Comparison of ENCODE assay signal across 13 mouse cellular contexts in genomic region chr3:107175486-107175885, GRCm38 (mm10). TPM values are rescaled to one million over a fixed set of nuclear protein-coding genes. Genes with fewer than 3 reads are reported as not detected.
A peak's percentile ranks its signal among the peaks of the same experiment; 100 is the strongest.
DNase-seq lines count a peak whose midpoint lies in the region; ATAC-seq and TF ChIP-seq lines count a peak whose summit lies in the region.
"Had no signal": no experiment of that assay in that cellular context is flagged by ENCODE, and none has a peak within 500 bp of the region (broad histone marks: within the 10 kb centered on the region; RNA-seq: fewer than 3 reads in every experiment).

No protein-coding gene starts in this region.

- no peaks in the 10 kb centered on the region for H3K27me3 ChIP-seq in forebrain, postnatal 0 days (ENCODE audit: insufficient read depth, low read length)
- H3K27me3 ChIP-seq in forebrain, embryonic 10.5 days (ENCODE audit: poor library complexity, severe bottlenecking), result no peaks in the 10 kb centered on the region
- no peaks in the 10 kb centered on the region for H3K27me3 ChIP-seq in heart, postnatal 0 days (ENCODE audit: control insufficient read depth, insufficient read depth, low read length)
- H3K27me3 ChIP-seq in stomach, embryonic 15.5 days (replicated peaks), result no peaks in the 10 kb centered on the region
- H3K27me3 ChIP-seq: neural tube, embryonic 13.5 days had no signal

- ATAC-seq in forebrain, postnatal 0 days, result peak; percentile 63
- no peak; the same call in 1 of the 2 replicates for ATAC-seq in heart, postnatal 0 days (ENCODE audit: insufficient read depth, low read depth)
- peak; percentile 22; the same call in 1 of the 2 replicates for ATAC-seq in stomach, embryonic 15.5 days (ENCODE audit: insufficient read depth, low FRiP score, low read depth)
- ATAC-seq: CD4-positive, CD25-positive, alpha-beta regulatory T cell, adult 4 months had no signal

- no peak overlapping the region for H3K27ac ChIP-seq in forebrain, postnatal 0 days (ENCODE audit: low read depth, low read length)
- no peak overlapping the region for H3K27ac ChIP-seq in forebrain, embryonic 10.5 days
- no peak overlapping the region for H3K27ac ChIP-seq in heart, postnatal 0 days (ENCODE audit: low read depth)
- H3K27ac ChIP-seq in stomach, embryonic 15.5 days, result no peak overlapping the region

- H3K4me3 ChIP-seq in forebrain, postnatal 0 days (ENCODE audit: low read depth, low read length), result no peak overlapping the region
- no peak overlapping the region for H3K4me3 ChIP-seq in forebrain, embryonic 10.5 days
- H3K4me3 ChIP-seq in heart, postnatal 0 days (ENCODE audit: low read depth, low read length), result no peak overlapping the region
- no peak overlapping the region for H3K4me3 ChIP-seq in stomach, embryonic 15.5 days (replicated peaks)
- H3K4me3 ChIP-seq: neural tube, embryonic 13.5 days had no signal

- H3K36me3 ChIP-seq in forebrain, postnatal 0 days (ENCODE audit: insufficient read depth), result no peaks in the 10 kb centered on the region
- H3K36me3 ChIP-seq in forebrain, embryonic 10.5 days (replicated peaks), result no peaks in the 10 kb centered on the region
- H3K36me3 ChIP-seq in heart, postnatal 0 days (replicated peaks; ENCODE audit: control insufficient read depth, insufficient read depth, low read length), result no peaks in the 10 kb centered on the region
- H3K36me3 ChIP-seq in stomach, embryonic 15.5 days, result no peaks in the 10 kb centered on the region
- H3K36me3 ChIP-seq: neural tube, embryonic 13.5 days had no signal

- TF ChIP-seq EP300 in heart, postnatal 0 days (IDR thresholded peaks at IDR 0.05; ENCODE audit: low read depth), result no peak

- 44% methylated on average over 4 of the region's 4 CpGs for WGBS in forebrain, postnatal 0 days
- 83% methylated on average over 4 of the region's 4 CpGs for WGBS in forebrain, embryonic 10.5 days
- WGBS in heart, postnatal 0 days, result 47% methylated on average over 4 of the region's 4 CpGs
- WGBS in stomach, embryonic 15.5 days, result 44% methylated on average over 4 of the region's 4 CpGs

- DNase-seq in forebrain, postnatal 0 days, result no peak
- no peak for DNase-seq in forebrain, embryonic 10.5 days (ENCODE audit: extremely low spot score, low spot score)
- peak; percentile 9 to 16 for DNase-seq in urinary bladder, adult 18-20 months (ENCODE audit: low spot score in 2 of 2)
- DNase-seq in urinary bladder, adult 2 months (ENCODE audit: low spot score), result no peak
- peak; percentile 10 for DNase-seq in heart, postnatal 0 days (ENCODE audit: low spot score)
- DNase-seq in spleen, adult 18-20 months, result no peak
- no peak for DNase-seq in spleen, adult 12 weeks (ENCODE audit: low spot score)

- no peak overlapping the region for H3K9ac ChIP-seq in forebrain, postnatal 0 days
- H3K9ac ChIP-seq in heart, postnatal 0 days (replicated peaks; ENCODE audit: low read depth, low read length), result no peak overlapping the region
- H3K9ac ChIP-seq in stomach, embryonic 15.5 days, result no peak overlapping the region
- H3K9ac ChIP-seq: neural tube, embryonic 13.5 days had no signal

- H3K4me2 ChIP-seq in forebrain, postnatal 0 days (ENCODE audit: low read depth), result no peak overlapping the region
- H3K4me2 ChIP-seq in heart, postnatal 0 days (ENCODE audit: low read depth, low read length), result no peak overlapping the region
- no peak overlapping the region for H3K4me2 ChIP-seq in stomach, embryonic 15.5 days
- H3K4me2 ChIP-seq: neural tube, embryonic 13.5 days had no signal

- no peaks in the 10 kb centered on the region for H3K9me3 ChIP-seq in forebrain, postnatal 0 days (ENCODE audit: low read length)
- H3K9me3 ChIP-seq in forebrain, embryonic 10.5 days, result no peaks in the 10 kb centered on the region
- H3K9me3 ChIP-seq in heart, postnatal 0 days (replicated peaks; ENCODE audit: control insufficient read depth, low read length), result no peaks in the 10 kb centered on the region
- H3K9me3 ChIP-seq in stomach, embryonic 15.5 days, result no peaks in the 10 kb centered on the region
- H3K9me3 ChIP-seq: neural tube, embryonic 13.5 days had no signal

- H3K4me1 ChIP-seq in forebrain, postnatal 0 days (ENCODE audit: insufficient read depth), result no peaks in the 10 kb centered on the region
- H3K4me1 ChIP-seq in forebrain, embryonic 10.5 days, result no peaks in the 10 kb centered on the region
- H3K4me1 ChIP-seq in heart, postnatal 0 days (ENCODE audit: control insufficient read depth, insufficient read depth), result no peaks in the 10 kb centered on the region
- no peaks in the 10 kb centered on the region for H3K4me1 ChIP-seq in stomach, embryonic 15.5 days

- no peak for TF ChIP-seq CTCF in forebrain, postnatal 0 days (IDR thresholded peaks at IDR 0.05; ENCODE audit: low read depth)
- no peak for TF ChIP-seq CTCF in heart, postnatal 0 days (IDR thresholded peaks at IDR 0.05; ENCODE audit: low read depth)

RNA-seq across cellular contexts. Expression of gene Kcna10, which starts 7.4 kb away (rescaled TPM):
- total RNA-seq in forebrain, postnatal 0 days (2014; rRNA removed), result not detected in 2 replicates
- polyA plus RNA-seq in forebrain, postnatal 0 days (2015; fragmentation: Nextera tagmentation; extraction: Ambion mirVana), result not detected in 2 replicates
- not detected in 2 replicates for polyA plus RNA-seq in forebrain, embryonic 10.5 days (2016; fragmentation: Nextera tagmentation; extraction: Ambion mirVana)
- polyA plus RNA-seq in urinary bladder, adult 2 months (2012; rRNA removed), result not detected in 2 replicates
- not detected in 2 replicates for total RNA-seq in heart, postnatal 0 days (2014; rRNA removed; ENCODE audit: low replicate concordance)
- not detected in 2 replicates for polyA plus RNA-seq in heart, postnatal 0 days (2015; fragmentation: Nextera tagmentation; extraction: Ambion mirVana)
- polyA plus RNA-seq in stomach, embryonic 15.5 days (2015; fragmentation: Nextera tagmentation; extraction: Ambion mirVana), result not detected in 2 replicates
- total RNA-seq: left cerebral cortex, postnatal 25 days had no signal
- polyA plus RNA-seq: CD4-positive, CD25-positive, alpha-beta regulatory T cell, adult 4 months; kidney, embryonic 14.5 days; neural tube, embryonic 13.5 days; stomach, embryonic 16.5 days had no signal

RNA-seq across cellular contexts. Expression of gene Cym, which starts 46.0 kb away (rescaled TPM):
- not detected in 2 replicates for total RNA-seq in forebrain, postnatal 0 days (2014; rRNA removed)
- not detected in 2 replicates for polyA plus RNA-seq in forebrain, postnatal 0 days (2015; fragmentation: Nextera tagmentation; extraction: Ambion mirVana)
- not detected in 2 replicates for polyA plus RNA-seq in forebrain, embryonic 10.5 days (2016; fragmentation: Nextera tagmentation; extraction: Ambion mirVana)
- 0.07 TPM in 1 of 2 replicates, not detected in the other for polyA plus RNA-seq in urinary bladder, adult 2 months (2012; rRNA removed)
- total RNA-seq in heart, postnatal 0 days (2014; rRNA removed; ENCODE audit: low replicate concordance), result 0.53 TPM in 1 of 2 replicates, not detected in the other
- polyA plus RNA-seq in heart, postnatal 0 days (2015; fragmentation: Nextera tagmentation; extraction: Ambion mirVana), result 0.15 and 0.22 TPM in 2 replicates
- 3,013 and 3,281 TPM in 2 replicates for polyA plus RNA-seq in stomach, embryonic 15.5 days (2015; fragmentation: Nextera tagmentation; extraction: Ambion mirVana)
- total RNA-seq: left cerebral cortex, postnatal 25 days had no signal
- polyA plus RNA-seq: kidney, embryonic 14.5 days had no signal

RNA-seq across cellular contexts. Expression of gene A630076J17Rik, which starts 54.9 kb away (rescaled TPM):
- total RNA-seq in forebrain, postnatal 0 days (2014; rRNA removed), result not detected in 2 replicates
- polyA plus RNA-seq in forebrain, postnatal 0 days (2015; fragmentation: Nextera tagmentation; extraction: Ambion mirVana), result not detected in 2 replicates
- polyA plus RNA-seq in forebrain, embryonic 10.5 days (2016; fragmentation: Nextera tagmentation; extraction: Ambion mirVana), result not detected in 2 replicates
- polyA plus RNA-seq in urinary bladder, adult 2 months (2012; rRNA removed), result not detected in 2 replicates
- 0.15 TPM in 1 of 2 replicates, not detected in the other for total RNA-seq in heart, postnatal 0 days (2014; rRNA removed; ENCODE audit: low replicate concordance)
- polyA plus RNA-seq in heart, postnatal 0 days (2015; fragmentation: Nextera tagmentation; extraction: Ambion mirVana), result 0.11 and 0.25 TPM in 2 replicates
- 0.64 and 2.1 TPM in 2 replicates for polyA plus RNA-seq in stomach, embryonic 15.5 days (2015; fragmentation: Nextera tagmentation; extraction: Ambion mirVana)
- total RNA-seq: left cerebral cortex, postnatal 25 days had no signal
- polyA plus RNA-seq: CD4-positive, CD25-positive, alpha-beta regulatory T cell, adult 4 months; kidney, embryonic 14.5 days; neural tube, embryonic 13.5 days had no signal

Comparison
In these comparisons a context has a peak if more than half of its experiments do, and no peak if none do; other contexts are left out.
1. DNase-seq: peak in urinary bladder, adult 18-20 months (2 of 2) and heart, postnatal 0 days (single experiment); none in forebrain, postnatal 0 days (single experiment), forebrain, embryonic 10.5 days (single experiment), urinary bladder, adult 2 months (single experiment), spleen, adult 18-20 months (0 of 2) and spleen, adult 12 weeks (single experiment).
2. RNA of gene Cym, which starts 46.0 kb away (polyA plus RNA-seq): 3,013 to 3,281 TPM in stomach, embryonic 15.5 days; 0.15 to 0.22 TPM in heart, postnatal 0 days, 0.07 TPM in urinary bladder, adult 2 months, not detected in forebrain, postnatal 0 days and not detected in forebrain, embryonic 10.5 days; every median in the first group is over 1,000 times any median in the second.